Mouse (Mus musculus) embryonic facial prominence, embryonic 12.5 days (tissue): ENCODE results near the gene Pla1a. TPM values are rescaled to one million over a fixed set of nuclear protein-coding genes. Genes with fewer than 3 reads are reported as not detected.

Experiments
- ATAC-seq: fragments of 200-750 bp; cut with Nextera tagmentation; 2 replicates; pipeline ENCODE4 v1.8.0; 2017; ENCODE audit not compliant: insufficient number of reproducible peaks, insufficient read depth, low FRiP score, low TSS enrichment
- H3K27ac ChIP-seq: fragments of 300-500 bp; sonication (generic); 2 replicates; pipeline ENCODE4 v1.5.1; 2016; ENCODE audit warnings: mild to moderate bottlenecking
- H3K27me3 ChIP-seq: fragments of 300-500 bp; sonication (generic); 2 replicates; pipeline ENCODE4 v1.6.1; 2016; ENCODE audit warnings: mild to moderate bottlenecking, moderate library complexity
- H3K36me3 ChIP-seq: fragments of 300-500 bp; sonication (generic); 2 replicates; pipeline ENCODE4 v1.6.1; 2016; ENCODE audit warnings: mild to moderate bottlenecking
- H3K4me1 ChIP-seq: fragments of 300-500 bp; sonication (generic); 2 replicates; pipeline ENCODE4 v1.6.1; 2016
- H3K4me2 ChIP-seq: fragments of 300-500 bp; sonication (generic); replicated peaks from 2 replicates; pipeline ENCODE4 v1.6.1; 2016; ENCODE audit warnings: mild to moderate bottlenecking, moderate library complexity
- H3K4me3 ChIP-seq: fragments of 300-500 bp; sonication (generic); 2 replicates; pipeline ENCODE4 v1.5.1; 2016; ENCODE audit warnings: mild to moderate bottlenecking
- H3K9ac ChIP-seq: fragments of 300-500 bp; sonication (generic); 2 replicates; pipeline ENCODE4 v1.6.1; 2016; ENCODE audit warnings: mild to moderate bottlenecking, moderate library complexity
- H3K9me3 ChIP-seq: fragments of 300-500 bp; sonication (generic); 2 replicates; pipeline ENCODE4 v1.6.1; 2016; ENCODE audit warnings: mild to moderate bottlenecking, moderate library complexity
- WGBS: fragments of 180-500 bp; shearing (Covaris S2); methylation state at CpG from one replicate; pipeline ENCODE4 v1.1.7; 2016; 5-methylcytosine and 5-hydroxymethylcytosine counted together
- polyA plus RNA-seq: library from polyadenylated mRNA; unstranded; fragments of >200 nt; fragmentation: Nextera tagmentation; extraction: Ambion mirVana; gene quantifications from 2 replicates; pipeline ENCODE4 v1.2.1, GENCODE M21; 2016

Pla1a gene
- polyA plus RNA-seq, 1 experiment from 2014 or later, result 0.14 TPM

- H3K4me2 ChIP-seq, result peak within 1 kb of the TSS; percentile 71
- H3K36me3 ChIP-seq, result peaks cover 21% of the 10 kb centered on the region
- WGBS, result 3% methylated on average over 35 of the region's 35 CpGs
- no peaks in the 10 kb centered on the region for H3K27me3 ChIP-seq
- peak within 1 kb of the TSS; percentile 89 for H3K9ac ChIP-seq
- no peaks in the 10 kb centered on the region for H3K9me3 ChIP-seq
- peak within 1 kb of the TSS; percentile 88 for H3K4me3 ChIP-seq
- H3K4me1 ChIP-seq, result peaks cover 11% of the 10 kb centered on the region
- H3K27ac ChIP-seq, result peak within 1 kb of the TSS; percentile 86
- peak; percentile 93 for ATAC-seq
Observed at GRCm38 (mm10) chr16:38346529-38347325, 86.2 kb downstream of the Pla1a start, which contains the start of the genes Cox17 and Gm21987. Gene Cox17, plus strand, starts transcription at chr16:38346991. Gene Gm21987, plus strand, starts transcription at chr16:38347040.

Other genes with a start within 250 kb of the Pla1a start
- gene Nr1i2, start 138.3 kb downstream of the Pla1a start, polyA plus RNA-seq, result not detected in 2 replicates
- 0.08 and 0.32 TPM in 2 replicates for gene Maats1, start 91.0 kb downstream of the Pla1a start, polyA plus RNA-seq
- 110 and 111 TPM in 2 replicates for gene Cox17, start 86.2 kb downstream of the Pla1a start, polyA plus RNA-seq
- not detected in 2 replicates for gene Gm21987, start 86.1 kb downstream of the Pla1a start, polyA plus RNA-seq
- 1.4 and 1.9 TPM in 2 replicates for gene Popdc2, start 70.9 kb downstream of the Pla1a start, polyA plus RNA-seq
- gene Adprh, start 19.6 kb upstream of the Pla1a start, polyA plus RNA-seq, result 144 and 151 TPM in 2 replicates
- gene Cd80, start 22.4 kb upstream of the Pla1a start, polyA plus RNA-seq, result 0.51 and 0.53 TPM in 2 replicates
- gene Timmdc1, start 89.5 kb upstream of the Pla1a start, polyA plus RNA-seq, result 29.2 and 31.0 TPM in 2 replicates
- gene Poglut1, start 117.1 kb upstream of the Pla1a start, polyA plus RNA-seq, result 78.8 and 84.8 TPM in 2 replicates
- gene Tmem39a, start 125.6 kb upstream of the Pla1a start, polyA plus RNA-seq, result 119 and 131 TPM in 2 replicates